Mouse (Mus musculus) ES-E14 (cell line): Measurements from ENCODE around the gene Trpm7. TPM values are rescaled to one million over a fixed set of nuclear protein-coding genes. Genes with fewer than 3 reads are reported as not detected.
"Not testable (repeated sequence)": the region's sequence is repeated elsewhere in the genome, so short reads cannot be mapped to it uniquely, and the experiment has no call there.

ENCODE experiments used
- DNase-seq: peaks from one replicate; pipeline ENCODE4 v3.0.0-alpha.2; 2013; ENCODE audit warnings: low read depth, low spot score
- H3K27ac ChIP-seq: 2 replicates; pipeline ENCODE4 v1.5.1; 2012; ENCODE audit warnings: low read depth, mild to moderate bottlenecking, low read length, moderate library complexity, mixed read lengths; ENCODE audit not compliant: poor library complexity, insufficient read depth, severe bottlenecking
- H3K36me3 ChIP-seq: 2 replicates; pipeline ENCODE4 v1.6.1; 2012; ENCODE audit warnings: mild to moderate bottlenecking, low read length, moderate library complexity, mixed read lengths; ENCODE audit not compliant: control insufficient read depth, poor library complexity, insufficient read depth, severe bottlenecking
- H3K4me1 ChIP-seq, 2 experiments: fragments of 150-350 bp in 1 of 2; sonication (generic) in 1 of 2; 2 replicates each; pipeline ENCODE4 v1.6.1; 2012; ENCODE audit warnings: low read length in 2 of 2, mild to moderate bottlenecking in 1 of 2, mixed read lengths in 1 of 2; ENCODE audit not compliant: control insufficient read depth in 2 of 2, insufficient read depth in 2 of 2, poor library complexity in 1 of 2
- H3K4me3 ChIP-seq, 2 experiments: fragments of 150-350 bp in 1 of 2; sonication (generic) in 1 of 2; 2 replicates each; pipeline ENCODE4 v1.5.1; 2012; ENCODE audit warnings: low read length in 2 of 2, low read depth in 1 of 2, mild to moderate bottlenecking in 1 of 2, mixed read lengths in 1 of 2; ENCODE audit not compliant: insufficient read depth in 1 of 2, poor library complexity in 1 of 2, severe bottlenecking in 1 of 2
- H3K9ac ChIP-seq: 2 replicates; pipeline ENCODE4 v1.6.1; 2012; ENCODE audit warnings: low read depth, mild to moderate bottlenecking, low read length, mixed read lengths; ENCODE audit not compliant: poor library complexity, insufficient read depth, severe bottlenecking
- H3K9me3 ChIP-seq: fragments of 150-350 bp; sonication (generic); 2 replicates; pipeline ENCODE4 v1.6.1; 2012; ENCODE audit warnings: low read depth, mild to moderate bottlenecking, low read length; ENCODE audit not compliant: control insufficient read depth, insufficient read depth
- CHD2 ChIP-seq: IDR thresholded peaks from 2 replicates; pipeline ENCODE4 v1.6.1; 2014; ENCODE audit warnings: mild to moderate bottlenecking, low read depth, low read length, inconsistent platforms
- HCFC1 ChIP-seq: IDR thresholded peaks from 2 replicates; pipeline ENCODE4 v1.6.1; 2012; ENCODE audit warnings: low read length, inconsistent platforms, borderline replicate concordance; ENCODE audit not compliant: insufficient read depth
- MAFK ChIP-seq: IDR thresholded peaks from 2 replicates; pipeline ENCODE4 v1.6.1; 2014; ENCODE audit warnings: mild to moderate bottlenecking, low read depth, low read length, inconsistent platforms; ENCODE audit not compliant: insufficient read depth
- ZC3H11A ChIP-seq: IDR thresholded peaks from 2 replicates; pipeline ENCODE4 v1.6.1; 2012; ENCODE audit warnings: low read depth, mild to moderate bottlenecking, inconsistent platforms, low read length, borderline replicate concordance
- ZNF384 ChIP-seq: IDR thresholded peaks from 2 replicates; pipeline ENCODE4 v1.6.1; 2012; ENCODE audit warnings: low read depth, low read length, inconsistent platforms
- in situ Hi-C, 2 experiments: fragments of 600-800 bp; cut with MboI; formaldehyde crosslinking; loops; one replicate each; pipeline ENCODE4 v1.15.1; 2025; ENCODE audit warnings: low sequenced_read_pairs in 2 of 2, inconsistent platforms in 1 of 2; ENCODE audit not compliant: unreplicated experiment in 2 of 2
- total RNA-seq: library from RNA; depleted of rRNA; stranded (reverse); fragments of 300-350 nt; gene quantifications from 2 replicates; pipeline ENCODE4 v1.2.3, GENCODE M21; 2012

Trpm7 gene
- total RNA-seq, 1 experiment = 47.1 TPM

GRCm38 (mm10) chr2:126891743-126892142 lies 15.7 kb upstream of the Trpm7 start:
- TF ChIP-seq MAFK (no peak), ZNF384 (no peak), ZC3H11A (no peak), HCFC1 (no peak), CHD2 (no peak)
- Histone ChIP-seq H3K4me3 (no peak overlapping the region), H3K4me1 (no peaks in the 10 kb centered on the region), H3K9ac (no peak overlapping the region), H3K27ac (no peak overlapping the region), H3K36me3 (no peaks in the 10 kb centered on the region), H3K9me3 (no peaks in the 10 kb centered on the region)
- in situ Hi-C loops = no loop called here
- no peak for DNase-seq

GRCm38 (mm10) chr2:126887141-126887540 lies 11.1 kb upstream of the Trpm7 start:
- no peak for DNase-seq
- TF ChIP-seq HCFC1 (no peak), ZNF384 (no peak), ZC3H11A (no peak), CHD2 (no peak), MAFK (no peak)
- Histone ChIP-seq H3K4me3 (no peak overlapping the region), H3K4me1 (no peaks in the 10 kb centered on the region), H3K36me3 (no peaks in the 10 kb centered on the region), H3K9ac (no peak overlapping the region), H3K27ac (no peak overlapping the region), H3K9me3 (no peaks in the 10 kb centered on the region)
- in situ Hi-C loops = no loop called here

GRCm38 (mm10) chr2:126885871-126886270 lies 9.8 kb upstream of the Trpm7 start:
- H3K4me1 ChIP-seq = no peaks in the 10 kb centered on the region
- H3K9me3 ChIP-seq = no peaks in the 10 kb centered on the region
- no peak overlapping the region for H3K9ac ChIP-seq
- in situ Hi-C loops = no loop called here
- H3K4me3 ChIP-seq = no peak overlapping the region
- TF ChIP-seq ZC3H11A = no peak
- no peak for TF ChIP-seq CHD2
- TF ChIP-seq MAFK = no peak
- TF ChIP-seq ZNF384 = no peak
- no peak for TF ChIP-seq HCFC1
- no peak overlapping the region for H3K27ac ChIP-seq
- DNase-seq = no peak
- no peaks in the 10 kb centered on the region for H3K36me3 ChIP-seq

- H3K9ac ChIP-seq, H3K36me3 ChIP-seq, in situ Hi-C loops, DNase-seq, H3K9me3 ChIP-seq, H3K27ac ChIP-seq, H3K4me1 ChIP-seq, H3K4me3 ChIP-seq: not testable (repeated sequence)
These were observed 6.7 kb upstream of the Trpm7 start for GRCm38 (mm10) chr2:126882711-126883110.

- Histone ChIP-seq H3K4me1 (peaks cover 0 to 4% of the 10 kb centered on the region in 2 experiments; a peak in 2 of 4 replicates), H3K27ac (no peak overlapping the region), H3K36me3 (no peaks in the 10 kb centered on the region), H3K9ac (no peak overlapping the region), H3K4me3 (no peak overlapping the region), H3K9me3 (no peaks in the 10 kb centered on the region)
- in situ Hi-C loops = no loop called here
- TF ChIP-seq MAFK = no peak
- TF ChIP-seq CHD2 = no peak
- TF ChIP-seq HCFC1 = no peak
- TF ChIP-seq ZC3H11A = no peak
- no peak for TF ChIP-seq ZNF384
- DNase-seq = no peak
These were observed 2.0 kb upstream of the Trpm7 start for GRCm38 (mm10) chr2:126877991-126878390.
